Mouse (Mus musculus) forebrain, embryonic 11.5 days (tissue): ENCODE measurements around the gene Oaz1. TPM values are rescaled to one million over a fixed set of nuclear protein-coding genes. Genes with fewer than 3 reads are reported as not detected.

ENCODE experiments used
- ATAC-seq: fragments of 200-750 bp; cut with Nextera tagmentation; replicated peaks from 2 replicates; pipeline ENCODE4 v1.8.0; 2017; ENCODE audit warnings: moderate TSS enrichment; ENCODE audit not compliant: low FRiP score
- DNase-seq: peaks from one replicate; pipeline ENCODE4 v3.0.0-alpha.2; 2017; ENCODE audit warnings: low spot score
- H3K27ac ChIP-seq: fragments of 300-500 bp; sonication (generic); 2 replicates; pipeline ENCODE4 v1.5.1; 2014; ENCODE audit warnings: low read depth, low read length
- H3K27me3 ChIP-seq: fragments of 300-500 bp; sonication (generic); 2 replicates; pipeline ENCODE4 v1.6.1; 2014; ENCODE audit warnings: mild to moderate bottlenecking, low read length, mixed read lengths; ENCODE audit not compliant: control insufficient read depth, insufficient read depth
- H3K36me3 ChIP-seq: fragments of 300-500 bp; sonication (generic); 2 replicates; pipeline ENCODE4 v1.6.1; 2014; ENCODE audit warnings: mild to moderate bottlenecking, low read length, moderate library complexity, mixed read lengths; ENCODE audit not compliant: control insufficient read depth, insufficient read depth
- H3K4me1 ChIP-seq: fragments of 300-500 bp; sonication (generic); replicated peaks from 2 replicates; pipeline ENCODE4 v1.6.1; 2014; ENCODE audit warnings: low read length, mixed read lengths; ENCODE audit not compliant: control insufficient read depth, insufficient read depth
- H3K4me2 ChIP-seq: fragments of 300-500 bp; sonication (generic); 2 replicates; pipeline ENCODE4 v1.6.1; 2014; ENCODE audit warnings: low read depth, mild to moderate bottlenecking, low read length, moderate library complexity, mixed read lengths; ENCODE audit not compliant: severe bottlenecking
- H3K4me3 ChIP-seq: fragments of 300-500 bp; sonication (generic); 2 replicates; pipeline ENCODE4 v1.5.1; 2014; ENCODE audit warnings: low read depth, low read length
- H3K9ac ChIP-seq: fragments of 300-500 bp; sonication (generic); 2 replicates; pipeline ENCODE4 v1.6.1; 2014; ENCODE audit warnings: low read length
- H3K9me3 ChIP-seq: fragments of 300-500 bp; sonication (generic); 2 replicates; pipeline ENCODE4 v1.6.1; 2016; ENCODE audit warnings: low read length, mixed read lengths; ENCODE audit not compliant: control insufficient read depth
- WGBS: fragments of 180-500 bp; shearing (Covaris S2); extraction: QIAGEN DNeasy Blood & Tissue Kit; methylation state at CpG from one replicate; pipeline ENCODE4 v1.1.7; 2014; 5-methylcytosine and 5-hydroxymethylcytosine counted together
- polyA plus RNA-seq: library from polyadenylated mRNA; unstranded; fragments of >200 nt; fragmentation: Nextera tagmentation; extraction: Ambion mirVana; gene quantifications from 2 replicates; pipeline ENCODE4 v1.2.1, GENCODE M21; 2014

Oaz1 gene
- polyA plus RNA-seq, 1 experiment from 2014 or later, result 1,775 TPM

DNA sequence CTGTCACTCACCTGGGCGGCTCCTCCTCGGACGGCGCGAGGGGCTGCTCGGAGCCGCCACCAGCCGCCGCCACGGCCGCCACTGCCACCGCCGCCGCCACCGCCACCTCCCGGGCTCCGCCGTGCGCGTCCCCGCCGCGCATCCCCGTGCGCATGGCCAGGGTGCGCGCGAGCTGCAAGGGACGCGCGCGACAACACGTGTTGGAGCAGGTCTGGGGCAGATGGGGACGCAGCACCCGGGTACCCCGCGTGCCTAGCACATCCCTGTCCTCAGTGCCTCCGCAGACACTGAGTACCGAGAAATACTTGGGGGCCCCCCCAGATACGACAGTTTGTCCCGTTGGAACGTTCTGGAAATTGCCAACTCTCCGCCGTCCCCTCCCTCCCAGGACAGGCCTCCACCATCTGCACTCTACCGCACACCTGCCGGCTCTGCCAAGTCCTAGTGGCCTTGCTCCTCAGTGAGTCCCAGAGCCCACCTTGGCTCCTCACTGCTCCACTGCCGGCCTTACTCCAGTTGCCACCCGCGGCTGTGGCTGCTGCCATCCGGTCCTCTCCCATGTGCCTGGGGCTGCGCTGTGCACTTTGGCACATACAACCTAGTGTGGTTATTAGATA lies 17.6 kb downstream of the Oaz1 start, which contains the start of gene Lingo3:
Lingo3 (minus strand) TSS at position 109 of the 617 bp plus-strand sequence.
- H3K4me1 ChIP-seq, result peaks cover 11% of the 10 kb centered on the region
- no peaks in the 10 kb centered on the region for H3K36me3 ChIP-seq
- 7% methylated on average over 43 of the region's 51 CpGs for WGBS
- H3K4me2 ChIP-seq, result peak within 1 kb of the TSS; percentile 64
- peak; percentile 40 for ATAC-seq
- DNase-seq, result no peak
- peak within 1 kb of the TSS; percentile 56 for H3K9ac ChIP-seq
- H3K27me3 ChIP-seq, result peaks cover 29% of the 10 kb centered on the region
- no peaks in the 10 kb centered on the region for H3K9me3 ChIP-seq
- H3K4me3 ChIP-seq, result peak within 1 kb of the TSS; percentile 39
- no peak within 1 kb of the TSS for H3K27ac ChIP-seq

DNA sequence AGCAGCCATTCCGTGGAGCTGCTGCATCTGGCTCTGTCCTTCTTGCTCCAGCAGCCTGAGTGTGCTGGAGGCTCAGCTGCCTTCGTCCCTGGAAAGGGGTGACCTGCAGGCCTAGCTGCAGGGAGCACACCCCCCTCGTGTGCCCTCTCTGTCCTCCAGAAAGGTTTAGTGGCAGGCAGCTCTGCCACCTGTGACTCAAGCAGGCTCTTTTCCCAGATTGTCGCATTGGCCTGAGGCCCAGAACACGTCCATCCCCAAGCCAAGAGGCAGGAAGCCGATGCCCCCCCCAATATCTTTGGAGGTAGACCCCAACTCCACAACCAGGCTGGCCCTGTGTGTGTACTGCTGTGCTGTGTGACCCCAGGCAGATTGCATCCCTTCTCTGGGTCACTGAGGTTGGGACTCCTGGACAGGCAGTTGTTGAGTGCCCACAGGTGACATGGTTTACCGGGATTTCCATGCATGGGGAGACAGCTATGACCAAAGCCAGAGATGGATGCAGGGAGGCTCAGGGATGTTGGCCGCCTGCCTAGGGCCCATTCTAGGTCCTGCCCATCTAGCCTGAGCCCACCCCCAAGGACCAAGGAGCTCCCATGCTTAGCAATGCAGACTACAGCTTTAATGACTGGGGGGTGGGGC lies 18.7 kb downstream of the Oaz1 start:
- 72% methylated on average over 8 of the region's 8 CpGs for WGBS
- no peak overlapping the region for H3K27ac ChIP-seq

DNA sequence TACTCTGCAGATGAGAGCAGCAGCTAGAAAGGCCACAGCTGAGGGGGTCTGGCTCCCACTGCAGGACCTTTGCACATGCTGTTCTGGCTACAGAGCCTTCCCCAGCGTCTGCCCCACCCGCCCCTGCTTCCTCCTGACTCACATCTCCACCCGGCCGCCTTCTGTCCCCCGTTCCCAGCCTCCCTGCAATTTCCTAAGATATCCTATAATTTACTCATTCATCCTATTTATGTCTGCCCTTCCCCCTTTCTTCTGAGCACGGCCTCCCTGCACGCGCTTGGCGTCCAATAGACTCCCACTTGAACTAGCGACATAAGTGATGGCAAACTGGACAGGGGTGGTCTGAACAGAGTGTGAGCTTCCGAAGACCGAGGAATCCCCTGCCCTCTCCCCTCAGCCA lies 19.3 kb downstream of the Oaz1 start:
- H3K27ac ChIP-seq, result no peak overlapping the region
- H3K9ac ChIP-seq, result no peak overlapping the region
- H3K36me3 ChIP-seq, result no peaks in the 10 kb centered on the region
- 85% methylated on average over 12 of the region's 12 CpGs for WGBS
- no peak for DNase-seq
- H3K4me3 ChIP-seq, result no peak overlapping the region
- H3K9me3 ChIP-seq, result no peaks in the 10 kb centered on the region
- peaks cover 11% of the 10 kb centered on the region for H3K4me1 ChIP-seq
- peaks cover 29% of the 10 kb centered on the region for H3K27me3 ChIP-seq
- ATAC-seq, result no peak
- no peak overlapping the region for H3K4me2 ChIP-seq

More for the DNA sequence above, 18.7 kb downstream of the Oaz1 start:
- DNase-seq, result no peak
- H3K9me3 ChIP-seq, result no peaks in the 10 kb centered on the region
- H3K9ac ChIP-seq, result no peak overlapping the region
- H3K27me3 ChIP-seq, result peaks cover 29% of the 10 kb centered on the region
- peaks cover 11% of the 10 kb centered on the region for H3K4me1 ChIP-seq
- no peaks in the 10 kb centered on the region for H3K36me3 ChIP-seq
- H3K4me3 ChIP-seq, result no peak overlapping the region
- H3K4me2 ChIP-seq, result no peak overlapping the region
- no peak for ATAC-seq

DNA sequence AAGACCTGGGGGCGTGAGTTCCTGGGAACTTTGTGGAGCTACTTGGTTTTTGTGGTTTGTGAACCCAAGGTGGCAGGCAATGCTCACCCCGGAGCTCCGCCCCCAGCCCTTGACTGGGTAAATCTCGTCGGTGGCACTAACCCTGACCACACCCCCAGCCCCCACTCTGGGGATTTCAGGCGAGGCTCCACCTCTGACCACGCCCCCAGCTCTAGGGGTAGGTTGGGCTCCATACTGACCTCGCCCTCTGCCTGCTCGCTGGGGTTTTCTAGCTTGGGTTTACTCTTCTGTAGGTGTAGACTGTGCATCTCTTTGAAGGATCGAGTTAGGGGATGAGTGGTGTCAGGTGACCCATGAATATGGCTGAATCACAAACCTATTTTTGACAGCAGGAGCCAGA lies 22.1 kb downstream of the Oaz1 start:
- no peak overlapping the region for H3K4me3 ChIP-seq
- no peak overlapping the region for H3K9ac ChIP-seq
- peaks cover 18% of the 10 kb centered on the region for H3K27me3 ChIP-seq
- no peak overlapping the region for H3K27ac ChIP-seq
- no peak overlapping the region for H3K4me2 ChIP-seq
- no peaks in the 10 kb centered on the region for H3K9me3 ChIP-seq
- ATAC-seq, result 0 out of 2 replicates have a peak, but pooled peaks have one; percentile 9
- no peak for DNase-seq
- no peaks in the 10 kb centered on the region for H3K36me3 ChIP-seq
- peaks cover 9% of the 10 kb centered on the region for H3K4me1 ChIP-seq
- 13% methylated on average over 10 of the region's 10 CpGs for WGBS

DNA sequence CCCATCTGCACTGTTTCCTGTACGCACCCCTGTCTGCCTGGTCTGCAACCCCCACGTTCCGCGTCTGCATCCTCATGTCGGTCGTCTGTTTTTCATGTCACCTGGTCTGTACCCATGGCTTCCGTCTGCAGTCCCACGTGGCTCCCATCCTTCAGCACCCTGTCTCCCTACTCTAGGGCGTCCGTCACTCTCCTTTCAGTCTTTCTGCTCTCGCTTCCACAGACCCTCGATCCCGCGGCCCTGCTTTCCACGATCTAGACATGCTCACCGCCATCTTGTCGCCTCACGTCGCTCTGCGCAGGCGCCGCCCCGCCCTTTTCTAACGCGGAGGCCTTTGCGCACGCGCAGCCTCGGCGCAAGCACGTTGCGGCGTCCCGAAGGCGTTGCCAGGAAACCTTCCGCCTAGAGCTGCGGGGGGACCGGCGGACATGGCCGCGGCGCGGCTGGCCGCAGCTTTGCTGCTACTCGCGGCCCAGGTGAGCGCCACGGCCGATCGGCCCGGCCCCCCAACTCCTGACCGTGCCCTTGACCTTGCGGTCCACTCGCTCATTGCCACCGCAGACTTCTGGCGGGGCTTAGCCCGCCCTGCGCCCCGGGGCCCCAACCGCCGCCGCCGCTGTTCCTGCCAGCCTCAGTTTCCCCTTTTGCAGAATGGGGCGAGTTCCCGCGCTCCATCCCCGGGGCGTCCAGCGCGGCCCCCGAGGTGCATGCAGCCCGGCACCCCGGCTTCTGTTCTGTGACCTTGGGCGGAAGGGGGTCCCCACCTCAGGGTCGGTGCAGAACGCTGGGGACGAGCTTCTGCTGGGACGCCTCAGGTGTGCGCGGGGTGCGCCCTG lies 28.7 kb downstream of the Oaz1 start, which contains the start of the genes Lsm7 and Sppl2b:
Lsm7 (minus strand) TSS at position 297 of the 836 bp plus-strand sequence.
Sppl2b (plus strand) TSS at position 363 of the 836 bp plus-strand sequence.
- WGBS, result under 1% methylated on average over 81 of the region's 81 CpGs
- H3K4me2 ChIP-seq, result peak within 1 kb of the TSS; percentile 99
- H3K4me1 ChIP-seq, result peaks cover 23% of the 10 kb centered on the region; the same call in 1 of the 2 replicates
- H3K9me3 ChIP-seq, result no peaks in the 10 kb centered on the region
- peak; percentile 86 for ATAC-seq
- H3K9ac ChIP-seq, result peak within 1 kb of the TSS; percentile 85
- DNase-seq, result peak; percentile 98
- H3K36me3 ChIP-seq, result no peaks in the 10 kb centered on the region
- no peaks in the 10 kb centered on the region for H3K27me3 ChIP-seq
- peak within 1 kb of the TSS; percentile 91 for H3K4me3 ChIP-seq
- no peak within 1 kb of the TSS for H3K27ac ChIP-seq

DNA sequence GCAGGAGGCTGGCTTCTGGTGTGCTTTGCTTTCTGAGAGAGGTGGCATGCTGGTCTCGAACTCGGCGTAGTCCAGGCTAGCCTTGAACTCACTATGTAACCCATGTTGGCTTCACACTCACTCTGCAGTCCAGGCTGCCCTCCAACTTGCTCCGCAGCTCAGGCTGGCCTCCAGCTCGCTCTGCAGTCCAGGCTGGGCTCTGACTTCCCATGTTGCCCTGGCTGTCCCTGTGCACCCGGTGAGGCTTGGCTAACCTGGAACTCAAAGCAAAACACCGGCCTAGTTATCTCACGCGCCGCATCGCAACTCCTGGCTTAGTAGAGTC lies 29.3 kb downstream of the Oaz1 start:
- H3K4me3 ChIP-seq, result peak overlapping the region; percentile 91
- no peak overlapping the region for H3K27ac ChIP-seq
- ATAC-seq (no peak), DNase-seq (no peak)
- H3K9ac ChIP-seq, result peak overlapping the region; percentile 85
- no peaks in the 10 kb centered on the region for H3K36me3 ChIP-seq
- 24% methylated on average over 11 of the region's 11 CpGs for WGBS
- H3K27me3 ChIP-seq, result no peaks in the 10 kb centered on the region
- peak overlapping the region; percentile 99 for H3K4me2 ChIP-seq
- H3K9me3 ChIP-seq, result no peaks in the 10 kb centered on the region
- peaks cover 23% of the 10 kb centered on the region; the same call in 1 of the 2 replicates for H3K4me1 ChIP-seq

DNA sequence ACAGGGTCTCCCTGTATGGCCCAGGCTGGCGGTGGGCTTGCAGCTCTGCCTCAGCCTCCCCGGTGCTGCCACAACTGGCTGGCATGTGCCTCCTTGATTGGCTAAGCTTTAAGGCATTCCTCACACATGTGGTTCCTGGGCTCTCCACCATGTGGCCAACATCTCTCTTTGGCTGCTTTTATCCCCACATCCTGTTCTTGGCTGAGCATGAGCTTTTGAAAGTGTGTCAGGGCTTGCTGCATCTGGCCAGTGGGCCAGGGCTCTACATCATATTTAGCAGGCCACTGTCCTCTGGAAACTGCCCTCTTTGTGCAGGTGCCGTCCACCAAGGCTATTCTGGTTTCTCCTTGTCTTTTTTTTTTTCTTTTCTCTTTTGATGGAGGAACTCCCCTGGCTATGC lies 29.8 kb downstream of the Oaz1 start:
- no peak for ATAC-seq
- Histone ChIP-seq H3K4me2 (peak overlapping the region; percentile 99), H3K9ac (peak overlapping the region; percentile 85), H3K4me1 (peaks cover 23% of the 10 kb centered on the region; the same call in 1 of the 2 replicates), H3K4me3 (peak overlapping the region; percentile 91), H3K27me3 (no peaks in the 10 kb centered on the region), H3K27ac (no peak overlapping the region), H3K36me3 (no peaks in the 10 kb centered on the region), H3K9me3 (no peaks in the 10 kb centered on the region)
- DNase-seq, result no peak
- 70% methylated on average over 3 of the region's 3 CpGs for WGBS

DNA sequence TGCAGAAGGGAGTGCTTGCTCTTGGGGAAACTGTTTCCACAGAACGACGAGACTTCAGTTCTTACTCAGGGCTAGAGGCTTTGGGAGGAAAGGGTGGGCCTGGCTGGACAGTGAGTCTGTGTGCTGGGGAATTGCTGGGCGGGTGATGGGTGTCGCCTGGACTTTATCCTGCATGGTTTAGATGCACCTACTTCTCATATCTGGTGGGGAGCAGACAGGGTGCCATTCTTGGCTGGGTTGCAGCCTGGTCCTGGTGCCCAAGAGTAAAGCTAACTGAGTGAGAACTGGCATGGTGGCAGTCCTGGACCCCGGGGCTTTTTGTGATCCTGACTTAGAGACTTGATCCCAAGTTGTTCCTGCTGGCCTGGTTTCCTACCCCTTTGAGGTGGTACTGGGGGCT lies 30.5 kb downstream of the Oaz1 start:
- 84% methylated on average over 5 of the region's 5 CpGs for WGBS
- Histone ChIP-seq H3K27me3 (no peaks in the 10 kb centered on the region), H3K27ac (no peak overlapping the region), H3K4me2 (no peak overlapping the region), H3K9me3 (no peaks in the 10 kb centered on the region), H3K36me3 (no peaks in the 10 kb centered on the region), H3K4me3 (no peak overlapping the region), H3K9ac (peak overlapping the region; percentile 20; the same call in 1 of the 2 replicates), H3K4me1 (peaks cover 23% of the 10 kb centered on the region; the same call in 1 of the 2 replicates)
- no peak for ATAC-seq
- DNase-seq, result no peak
